Mouse (Mus musculus) B cell, adult 67 days (primary cell): ENCODE results near the gene Topors. TPM values are rescaled to one million over a fixed set of nuclear protein-coding genes. Genes with fewer than 3 reads are reported as not detected.

ENCODE experiments used
- total RNA-seq, 2 experiments: library from RNA; stranded (reverse); gene quantifications; 4 replicates each; pipeline ENCODE4 v1.2.4; 2023

The Topors gene
- 10 to 100 TPM; 37.3 to 38.0 TPM for total RNA-seq

DNA sequence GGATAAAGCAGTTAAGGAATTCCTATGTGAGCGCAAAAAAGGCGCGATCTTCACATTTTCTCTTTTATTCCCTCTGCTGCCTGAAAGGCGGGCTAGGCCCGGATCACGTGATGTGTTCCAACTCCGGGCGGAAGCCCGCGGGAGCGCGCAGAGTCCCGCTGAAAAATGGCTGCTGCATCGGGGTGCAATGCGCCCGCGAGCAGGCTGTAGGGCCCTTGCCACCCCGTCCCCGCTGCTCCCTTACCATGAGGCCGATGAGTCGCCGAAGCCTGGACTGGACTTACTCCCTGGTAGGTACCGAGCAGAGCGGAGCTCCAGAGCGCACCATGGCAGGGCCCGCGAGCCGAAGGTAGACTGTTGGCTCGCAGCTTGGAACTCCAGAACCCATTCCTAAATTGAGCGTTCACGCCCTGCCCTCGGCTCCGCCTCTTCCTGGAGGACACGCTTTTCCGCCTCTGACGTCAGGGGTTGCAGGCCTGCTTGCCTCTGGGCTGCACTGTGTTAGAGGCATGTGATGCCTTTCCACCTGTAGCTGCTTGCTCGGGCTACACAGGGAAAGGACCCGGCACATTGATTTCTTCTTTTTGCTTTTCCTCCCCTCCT is at the start of gene Topors, which contains the start of gene Smim27:
Gene Topors (minus strand): TSS at position 421 of the 603 bp plus-strand sequence.
Gene Smim27 (plus strand): TSS at position 150 of the 603 bp plus-strand sequence.

DNA sequence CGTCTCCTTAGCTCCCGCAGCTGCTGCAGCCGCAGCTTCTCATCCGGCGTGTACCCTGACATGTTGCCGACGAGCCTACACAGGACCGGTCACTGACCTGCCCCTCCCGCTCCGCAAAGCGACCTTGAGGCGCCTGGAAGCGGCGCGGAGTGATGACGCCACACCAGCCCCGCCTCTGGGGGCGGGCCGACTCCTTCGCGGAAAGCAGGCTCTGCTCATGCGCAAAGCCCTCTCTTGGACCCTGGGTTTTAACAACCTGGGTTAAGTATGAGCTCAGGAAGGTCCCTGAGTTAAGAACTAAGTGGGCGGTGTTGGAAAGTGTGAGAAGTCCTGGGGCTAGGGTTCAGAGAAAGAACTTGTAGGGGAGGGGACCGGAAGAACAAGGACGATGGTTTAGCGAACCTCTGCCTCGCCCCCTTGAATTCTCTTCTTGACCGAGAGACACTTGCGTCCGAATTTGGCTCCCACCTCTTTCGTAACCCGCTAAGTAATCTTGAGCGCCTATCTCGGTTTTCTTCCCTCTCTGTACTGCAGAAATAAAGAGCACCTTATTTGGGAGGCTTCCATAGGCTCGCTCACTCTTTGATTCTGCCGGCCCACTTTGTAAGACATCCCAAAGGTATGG is 9.7 kb upstream of the Topors start, which contains the start of gene Ndufb6:
Gene Ndufb6 (minus strand): TSS at position 146 of the 625 bp plus-strand sequence.

DNA sequence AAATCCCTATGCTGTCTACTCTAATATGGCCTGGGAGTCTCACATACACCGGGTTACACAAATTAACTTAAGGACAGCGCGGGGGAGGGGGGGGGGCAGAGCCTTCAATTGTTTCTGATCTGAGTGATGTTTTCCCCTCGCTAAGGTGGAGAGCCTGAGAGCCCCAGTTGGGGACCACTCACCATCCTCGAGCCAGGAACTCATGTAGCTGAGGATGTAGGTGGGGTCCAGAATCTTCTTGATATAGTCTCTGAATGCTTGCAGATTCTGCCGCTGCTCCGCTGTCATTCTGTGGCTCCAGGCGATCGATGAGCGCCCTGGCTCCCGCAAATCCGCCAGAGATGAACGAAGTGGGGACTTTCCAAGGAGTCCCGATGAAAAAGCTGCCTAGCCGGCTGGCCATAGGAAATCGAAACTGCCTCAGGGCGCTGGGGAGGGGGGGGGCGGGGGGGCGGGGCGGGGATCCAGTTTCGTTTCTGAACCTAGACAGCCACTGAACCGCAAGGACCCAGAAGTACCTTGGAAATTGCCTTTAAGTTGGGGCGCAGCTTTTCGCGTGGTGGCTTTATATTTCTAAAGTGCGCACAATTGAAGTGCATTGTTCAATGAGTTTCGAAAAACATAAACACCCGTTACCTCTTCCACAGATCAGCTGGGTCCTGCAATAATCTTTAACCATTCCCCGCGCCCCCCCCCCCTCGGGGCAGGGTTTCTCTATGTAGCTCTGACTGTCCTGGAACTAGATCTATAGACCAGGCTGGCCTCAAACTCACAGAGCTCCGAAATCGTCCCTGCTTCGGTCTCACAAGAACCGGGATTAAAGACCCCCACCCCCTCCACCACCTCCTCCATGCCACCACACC is 30.0 kb downstream of the Topors start, which contains the start of gene Ddx58:
Gene Ddx58 (minus strand): TSS at position 420 of the 863 bp plus-strand sequence.

Other genes starting within 250 kb of the Topors start
- 10 to 100 TPM; 17.4 to 22.8 TPM for gene Aco1, start 126.8 kb downstream of the Topors start, total RNA-seq
- gene Ddx58, start 30.0 kb downstream of the Topors start, total RNA-seq: 100 to 1,000 TPM; 108 to 129 TPM
- 10 to 100 TPM; 48.1 to 58.9 TPM for gene Smim27, start 271 bp downstream of the Topors start, total RNA-seq
- 10 to 100 TPM; 28.7 to 31.4 TPM for gene Ndufb6, start 9.6 kb upstream of the Topors start, total RNA-seq
- gene Tmem215, start 202.3 kb upstream of the Topors start, total RNA-seq: not detected